Mouse (Mus musculus) fat pad, adult 2 months (tissue): ENCODE measurements around the gene Crisp4.

Experiments
- DNase-seq: peaks from one replicate; pipeline ENCODE4 v3.0.0-alpha.2; 2011; ENCODE audit warnings: low read depth, low spot score; ENCODE audit errors: extremely low read depth

Gene Crisp4

GRCm38 (mm10) chr1:18145802-18146201 lies at the start of gene Crisp4:
Crisp4 (minus strand) TSS chr1:18145902.
- no peak for DNase-seq

DNA sequence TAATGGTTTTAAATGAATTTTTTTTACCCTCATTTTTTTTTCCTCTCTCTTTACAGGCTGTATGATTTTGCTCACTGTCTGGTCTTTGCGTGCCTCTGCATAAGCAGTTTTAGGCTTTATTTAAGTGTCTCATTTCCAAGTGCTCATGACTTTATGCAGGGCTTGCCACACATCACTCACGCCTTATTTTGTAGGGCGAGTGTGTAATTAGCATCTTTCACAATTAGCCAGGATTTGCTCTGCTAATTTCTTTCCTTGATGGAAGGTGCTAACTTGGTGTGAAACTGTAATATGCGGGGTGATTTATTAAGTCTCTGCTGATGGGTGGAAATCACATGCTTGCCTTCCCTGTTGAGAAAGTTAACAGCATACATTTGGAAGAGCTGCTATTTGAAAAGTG lies 46.0 kb upstream of the Crisp4 start:
- DNase-seq: no peak

GRCm38 (mm10) chr1:18190714-18191712 lies 45.3 kb upstream of the Crisp4 start:
- DNase-seq: no peak

DNA sequence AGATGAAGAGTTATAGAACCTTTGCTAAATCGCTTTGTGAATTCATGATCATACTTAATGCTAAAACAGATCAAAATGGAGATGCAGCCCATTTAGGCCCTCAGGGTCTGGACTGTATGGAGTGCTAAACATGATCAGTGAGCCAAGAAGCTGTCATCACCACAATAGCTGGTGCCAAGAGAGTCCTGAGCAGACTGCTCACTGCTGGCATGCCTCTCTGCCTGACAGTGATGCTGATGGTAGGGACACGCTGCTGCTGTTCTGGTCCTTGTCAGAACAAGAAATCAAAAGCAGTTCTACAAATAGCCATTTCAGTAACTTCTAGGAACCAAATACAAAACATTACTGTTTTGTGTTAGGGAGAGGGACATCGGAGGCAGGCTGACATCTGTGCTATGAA lies 35.5 kb upstream of the Crisp4 start:
- no peak for DNase-seq

- DNase-seq: no peak
Measured at GRCm38 (mm10) chr1:18170573-18170972, 24.9 kb upstream of the Crisp4 start.

DNA sequence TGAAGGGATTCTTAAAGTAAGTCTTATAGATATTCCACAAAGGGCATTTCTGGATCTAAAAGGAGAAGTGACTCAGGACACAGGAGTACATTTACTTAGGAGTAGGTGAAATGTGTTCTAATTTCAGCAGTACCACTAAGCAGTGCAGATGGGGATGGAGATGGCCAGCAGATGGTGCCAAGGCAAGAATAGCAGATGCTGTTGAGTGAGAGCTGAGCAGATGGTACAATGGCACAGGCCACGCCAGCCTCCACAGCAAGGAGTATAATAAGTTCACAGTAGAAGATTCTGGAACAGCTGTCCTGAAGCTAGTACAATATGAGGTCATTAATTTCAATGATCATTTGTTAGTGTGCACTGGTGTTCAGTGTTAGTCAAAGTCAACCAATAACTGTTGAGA lies 22.6 kb upstream of the Crisp4 start:
- no peak for DNase-seq

- no peak for DNase-seq
Measured at GRCm38 (mm10) chr1:18159082-18159481, 13.4 kb upstream of the Crisp4 start.

- no peak for DNase-seq
Measured at GRCm38 (mm10) chr1:18148211-18148610, 2.5 kb upstream of the Crisp4 start.

DNA sequence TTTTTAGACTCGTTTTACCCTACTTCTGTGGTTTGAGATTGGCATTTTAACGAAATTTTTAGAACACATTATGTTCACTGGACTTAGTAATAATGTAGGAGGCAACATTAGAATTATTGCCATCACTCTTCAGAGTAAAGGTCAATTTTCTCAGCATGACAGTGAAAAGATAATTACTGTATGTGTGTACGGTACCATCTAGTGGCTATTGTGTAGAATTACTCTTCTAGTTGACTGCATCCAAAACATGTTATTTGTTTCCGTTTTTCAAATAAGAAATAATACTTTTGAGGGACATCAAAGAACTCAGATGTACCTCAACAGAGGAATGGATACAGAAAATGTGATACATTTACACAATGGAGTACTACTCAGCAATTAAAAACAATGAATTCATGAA lies 14.0 kb downstream of the Crisp4 start:
- no peak for DNase-seq

- DNase-seq: no peak
Measured at GRCm38 (mm10) chr1:18129983-18130382, 15.7 kb downstream of the Crisp4 start.

DNA sequence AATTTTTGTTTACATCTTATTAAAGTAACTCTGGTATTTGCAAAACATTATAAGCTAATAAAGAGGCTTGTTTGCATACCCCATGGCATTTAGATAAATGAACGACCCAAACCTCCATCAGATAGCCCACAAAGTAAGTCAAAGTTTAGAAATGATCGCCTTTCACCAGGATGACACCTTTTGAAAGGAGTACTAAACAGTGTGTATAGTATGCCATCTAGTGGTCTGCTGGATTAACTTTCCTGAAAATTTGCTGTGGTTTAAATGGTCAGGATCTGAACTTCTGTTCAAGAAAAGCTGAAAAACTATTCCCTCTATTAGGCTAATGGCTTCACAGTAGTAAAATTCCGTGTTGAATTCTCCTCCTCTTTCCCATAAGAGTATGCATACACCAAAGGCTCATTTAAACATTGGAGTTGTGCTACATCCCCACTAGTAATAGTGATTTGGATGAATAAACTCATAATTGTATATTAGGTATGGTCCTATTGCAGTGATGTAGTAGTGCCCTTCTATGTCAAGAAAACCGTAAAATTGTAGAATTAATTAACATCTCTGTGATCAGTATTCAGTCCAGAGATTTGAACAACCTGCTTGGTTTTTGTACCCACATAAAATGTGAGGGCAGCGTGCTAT lies 38.9 kb downstream of the Crisp4 start:
- DNase-seq: no peak

GRCm38 (mm10) chr1:18105866-18106529 lies 39.7 kb downstream of the Crisp4 start:
- no peak for DNase-seq

DNA sequence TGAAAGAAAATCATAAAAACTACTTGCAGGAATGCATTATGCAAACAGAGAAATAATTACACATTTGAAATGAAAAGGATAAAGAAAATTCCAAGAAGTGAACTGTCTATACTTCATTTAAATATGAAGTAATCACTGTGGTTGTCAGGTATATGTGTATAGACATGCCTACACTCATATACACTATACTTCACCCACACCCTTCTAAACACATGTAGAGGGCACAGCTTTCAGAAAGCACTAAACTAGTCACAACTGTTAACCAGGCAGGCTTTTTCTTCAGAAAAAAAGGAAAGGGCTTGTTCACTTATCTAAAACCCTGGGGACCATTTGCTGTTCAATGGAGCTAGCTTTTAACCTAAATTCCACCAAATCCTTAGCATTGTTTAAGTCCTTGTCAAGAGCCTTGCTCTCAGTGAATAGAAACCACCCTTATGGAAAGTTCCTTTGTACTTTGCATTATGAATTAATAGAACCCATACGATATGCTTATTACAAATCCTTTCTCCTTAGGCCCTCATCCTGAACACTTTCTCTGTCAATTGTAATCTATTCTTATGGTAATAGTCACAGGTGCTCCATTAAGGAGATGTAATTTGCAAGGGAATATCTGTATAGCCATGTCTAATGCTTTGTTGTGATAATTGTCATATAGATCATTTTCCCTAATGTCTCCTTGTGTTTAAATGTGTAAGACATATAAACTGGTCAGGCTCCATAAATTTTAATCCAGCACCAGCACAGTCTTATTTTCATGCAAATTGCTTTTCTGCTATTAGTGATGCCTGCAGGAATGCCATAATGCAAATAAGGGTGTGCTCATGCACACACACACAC lies 40.5 kb downstream of the Crisp4 start:
- no peak for DNase-seq
